ENCODE assay signal across 24 mouse cellular contexts in the genomic region with DNA sequence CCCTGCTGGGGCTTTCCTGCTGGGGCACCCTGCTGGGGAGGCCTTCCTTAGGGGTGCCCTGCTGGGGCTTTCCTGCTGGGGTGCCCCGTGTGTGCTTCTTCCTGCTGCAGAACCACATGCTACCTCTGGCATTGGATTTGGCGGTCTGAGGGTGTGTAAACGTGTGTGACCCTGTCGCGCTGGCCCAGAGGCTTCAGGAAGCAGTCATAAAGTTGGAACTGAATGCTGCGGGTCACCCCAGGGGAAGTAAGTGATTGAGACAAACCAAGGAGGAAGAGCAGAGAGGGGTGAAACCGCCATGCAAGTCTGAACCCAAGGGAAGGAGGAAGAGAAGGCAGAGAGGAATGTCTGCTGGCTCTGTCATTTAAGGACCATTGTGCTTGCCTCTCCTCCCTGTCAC. TPM values are rescaled to one million over a fixed set of nuclear protein-coding genes. Genes with fewer than 3 reads are reported as not detected.
A peak's percentile ranks its signal among the peaks of the same experiment; 100 is the strongest.
DNase-seq lines count a peak whose midpoint lies in the region; ATAC-seq and TF ChIP-seq lines count a peak whose summit lies in the region.
"Had no signal": no experiment of that assay in that cellular context is flagged by ENCODE, and none has a peak within 500 bp of the region (broad histone marks: within the 10 kb centered on the region; RNA-seq: fewer than 3 reads in every experiment).

No protein-coding gene starts in this region.

- H3K36me3 ChIP-seq in heart, embryonic 10.5 days = no peaks in the 10 kb centered on the region
- no peaks in the 10 kb centered on the region for H3K36me3 ChIP-seq in lung, embryonic 14.5 days (ENCODE audit: insufficient read depth)
- H3K36me3 ChIP-seq in limb, embryonic 10.5 days = no peaks in the 10 kb centered on the region
- H3K36me3 ChIP-seq: embryonic facial prominence, embryonic 15.5 days; forebrain, embryonic 10.5 days; lung, embryonic 15.5 days; midbrain, embryonic 15.5 days had no signal

- TF ChIP-seq CTCF in lung, embryonic 14.5 days (IDR thresholded peaks at IDR 0.05; ENCODE audit: low read depth) = no peak

- 39% methylated on average over 7 of the region's 7 CpGs for WGBS in heart, embryonic 10.5 days
- WGBS in lung, embryonic 14.5 days = 35% methylated on average over 7 of the region's 7 CpGs
- 41% methylated on average over 7 of the region's 7 CpGs for WGBS in limb, embryonic 10.5 days

- H3K9ac ChIP-seq in lung, embryonic 14.5 days = no peak overlapping the region
- H3K9ac ChIP-seq: embryonic facial prominence, embryonic 15.5 days; hindbrain, embryonic 14.5 days; lung, embryonic 15.5 days; midbrain, embryonic 15.5 days had no signal

- H3K4me1 ChIP-seq in heart, embryonic 10.5 days = peaks cover 17% of the 10 kb centered on the region
- H3K4me1 ChIP-seq in lung, embryonic 14.5 days (ENCODE audit: insufficient read depth) = no peaks in the 10 kb centered on the region
- peaks cover 15% of the 10 kb centered on the region for H3K4me1 ChIP-seq in limb, embryonic 10.5 days
- H3K4me1 ChIP-seq: embryonic facial prominence, embryonic 15.5 days; midbrain, embryonic 15.5 days had no signal

- DNase-seq in heart, embryonic 10.5 days (ENCODE audit: low spot score) = no peak
- DNase-seq in heart, adult 18-20 months = no peak
- DNase-seq in lung, embryonic 14.5 days = no peak
- DNase-seq in lung, postnatal 10 days = no peak
- DNase-seq in limb, embryonic 10.5 days (ENCODE audit: low spot score) = no peak
- no peak for DNase-seq in cerebellum, postnatal 10 days
- DNase-seq in embryo, embryonic 9.5 days (ENCODE audit: extremely low spot score) = no peak
- no peak for DNase-seq in cerebellum, adult 11-12 months
- DNase-seq: cerebellum, adult 9-10 months; heart, adult 11 months; kidney, adult 11 months; layer of hippocampus, postnatal 36 days; thymus, adult 18-20 months; thymus, postnatal 4 days had no signal

- 0 out of 2 replicates have a peak overlapping the region, but pooled peaks have one; percentile 56 for H3K27ac ChIP-seq in heart, embryonic 10.5 days
- H3K27ac ChIP-seq in lung, embryonic 14.5 days (ENCODE audit: low read depth) = no peak overlapping the region
- peak overlapping the region; percentile 33 for H3K27ac ChIP-seq in limb, embryonic 10.5 days
- H3K27ac ChIP-seq: embryonic facial prominence, embryonic 15.5 days; forebrain, embryonic 10.5 days; hindbrain, embryonic 14.5 days; kidney, postnatal 0 days; lung, embryonic 15.5 days; midbrain, embryonic 15.5 days had no signal

- peak; percentile 14; the same call in 1 of the 2 replicates for ATAC-seq in lung, embryonic 14.5 days (ENCODE audit: insufficient read depth)
- ATAC-seq: midbrain, embryonic 15.5 days had no signal

- H3K9me3 ChIP-seq in heart, embryonic 10.5 days = no peaks in the 10 kb centered on the region
- H3K9me3 ChIP-seq in lung, embryonic 14.5 days (ENCODE audit: low read depth, low read length) = no peaks in the 10 kb centered on the region
- H3K9me3 ChIP-seq in limb, embryonic 10.5 days (replicated peaks) = no peaks in the 10 kb centered on the region
- H3K9me3 ChIP-seq: embryonic facial prominence, embryonic 15.5 days; forebrain, embryonic 10.5 days; lung, embryonic 15.5 days; midbrain, embryonic 15.5 days had no signal

- H3K4me2 ChIP-seq in lung, embryonic 14.5 days = no peak overlapping the region
- H3K4me2 ChIP-seq: embryonic facial prominence, embryonic 15.5 days; hindbrain, embryonic 14.5 days; lung, embryonic 15.5 days; midbrain, embryonic 15.5 days had no signal

- H3K27me3 ChIP-seq in heart, embryonic 10.5 days (ENCODE audit: insufficient read depth, poor library complexity, severe bottlenecking) = no peaks in the 10 kb centered on the region
- H3K27me3 ChIP-seq in lung, embryonic 14.5 days (ENCODE audit: insufficient read depth, low read length) = no peaks in the 10 kb centered on the region
- no peaks in the 10 kb centered on the region for H3K27me3 ChIP-seq in limb, embryonic 10.5 days (ENCODE audit: low read depth, poor library complexity, severe bottlenecking)
- H3K27me3 ChIP-seq: CH12.LX; embryonic facial prominence, embryonic 15.5 days; lung, embryonic 15.5 days; midbrain, embryonic 15.5 days had no signal

- H3K4me3 ChIP-seq in heart, embryonic 10.5 days = no peak overlapping the region
- no peak overlapping the region for H3K4me3 ChIP-seq in lung, embryonic 14.5 days (ENCODE audit: low read depth, low read length)
- H3K4me3 ChIP-seq in limb, embryonic 10.5 days = no peak overlapping the region
- H3K4me3 ChIP-seq: embryonic facial prominence, embryonic 15.5 days; forebrain, embryonic 10.5 days; lung, embryonic 15.5 days; midbrain, embryonic 15.5 days; myocyte had no signal

RNA-seq across cellular contexts. Expression of gene Muc4, which starts 37.1 kb away (rescaled TPM):
- polyA plus RNA-seq in heart, embryonic 10.5 days (2016; fragmentation: Nextera tagmentation; extraction: Ambion mirVana) = 0.31 and 0.79 TPM in 2 replicates
- total RNA-seq in heart, adult 18-20 months (2021) = under 1 TPM; 0.35 to 0.44 TPM
- 0.67 and 0.93 TPM in 2 replicates for polyA plus RNA-seq in lung, embryonic 14.5 days (2014; fragmentation: Nextera tagmentation; extraction: Ambion mirVana)
- not detected in 2 replicates for polyA plus RNA-seq in limb, embryonic 10.5 days (2016; fragmentation: Nextera tagmentation; extraction: Ambion mirVana)
- total RNA-seq: layer of hippocampus, adult 18-20 months; layer of hippocampus, postnatal 36 days; left cerebral cortex, postnatal 14 days had no signal
- polyA plus RNA-seq: hindbrain, embryonic 14.5 days; midbrain, embryonic 15.5 days had no signal

RNA-seq across cellular contexts. Expression of gene Tnk2, which starts 54.9 kb away (rescaled TPM):
- 6.5 and 9.2 TPM in 2 replicates for polyA plus RNA-seq in heart, embryonic 10.5 days (2016; fragmentation: Nextera tagmentation; extraction: Ambion mirVana)
- total RNA-seq in heart, adult 18-20 months (2021) = 10 to 100 TPM; 20.5 to 22.0 TPM
- polyA plus RNA-seq in lung, embryonic 14.5 days (2014; fragmentation: Nextera tagmentation; extraction: Ambion mirVana) = 20.0 and 21.6 TPM in 2 replicates
- polyA plus RNA-seq in limb, embryonic 10.5 days (2016; fragmentation: Nextera tagmentation; extraction: Ambion mirVana) = 11.2 and 12.0 TPM in 2 replicates
